Mouse (Mus musculus) liver, adult 2 months (tissue): ENCODE results near the gene H13. TPM values are rescaled to one million over a fixed set of nuclear protein-coding genes. Genes with fewer than 3 reads are reported as not detected.

Experiments
- DNase-seq: peaks from one replicate; pipeline ENCODE4 v3.0.0-alpha.2; 2011; ENCODE audit warnings: low read depth, low spot score; ENCODE audit errors: extremely low read depth
- H3K27ac ChIP-seq: fragments of 200-500 bp; replicated peaks from 2 replicates; pipeline ENCODE4 v1.5.1; 2012; ENCODE audit warnings: low read depth, mild to moderate bottlenecking, control low read depth, inconsistent platforms, low read length; ENCODE audit not compliant: insufficient read depth
- H3K27me3 ChIP-seq: fragments of 200-500 bp; 2 replicates; pipeline ENCODE4 v1.6.1; 2012; ENCODE audit warnings: mild to moderate bottlenecking, moderate library complexity, low read length, inconsistent platforms; ENCODE audit not compliant: control insufficient read depth, insufficient read depth
- H3K36me3 ChIP-seq: fragments of 200-500 bp; 2 replicates; pipeline ENCODE4 v1.6.1; 2012; ENCODE audit warnings: low read length, inconsistent platforms; ENCODE audit not compliant: control insufficient read depth, insufficient read depth
- H3K4me1 ChIP-seq: fragments of 200-500 bp; 2 replicates; pipeline ENCODE4 v1.6.1; 2011; ENCODE audit warnings: low read length; ENCODE audit not compliant: control insufficient read depth, insufficient read depth
- H3K4me3 ChIP-seq: fragments of 200-500 bp; 2 replicates; pipeline ENCODE4 v1.5.1; 2011; ENCODE audit warnings: low read depth, mild to moderate bottlenecking, control low read depth, low read length, moderate library complexity; ENCODE audit not compliant: insufficient read depth
- H3K79me2 ChIP-seq: fragments of 200-500 bp; 2 replicates; pipeline ENCODE4 v1.6.1; 2012; ENCODE audit warnings: inconsistent platforms, mild to moderate bottlenecking, low read length, moderate library complexity; ENCODE audit not compliant: control insufficient read depth, insufficient read depth
- H3K9ac ChIP-seq: fragments of 200-500 bp; 2 replicates; pipeline ENCODE4 v1.6.1; 2012; ENCODE audit warnings: low read depth, mild to moderate bottlenecking, control low read depth, inconsistent platforms, low read length
- CTCF ChIP-seq: fragments of 200-500 bp; IDR thresholded peaks from 2 replicates; pipeline ENCODE4 v1.5.1; 2011; ENCODE audit warnings: low read depth, low read length, control low read depth
- POLR2A ChIP-seq: fragments of 200-500 bp; IDR thresholded peaks from 2 replicates; pipeline ENCODE4 v1.6.1; 2011; ENCODE audit warnings: low read length, control low read depth; ENCODE audit not compliant: insufficient read depth; ENCODE audit errors: extremely low read depth
- WGBS: fragments of 180-500 bp; shearing (Covaris S2); methylation state at CpG from one replicate; pipeline ENCODE4 v1.1.7; 2018; 5-methylcytosine and 5-hydroxymethylcytosine counted together
- polyA plus RNA-seq: library from polyadenylated mRNA; depleted of rRNA; stranded (reverse); fragments of >200 nt; gene quantifications from 2 replicates; pipeline ENCODE4 v1.2.3, GENCODE M21; 2012
- total RNA-seq: library from RNA; depleted of rRNA; stranded (reverse); fragments of >200 nt; gene quantifications from 2 replicates; pipeline ENCODE4 v1.2.3, GENCODE M21; 2014

The H13 gene
- total and polyA plus RNA-seq, 2 experiments = 65.5 to 148 TPM

- Histone ChIP-seq H3K27me3 (0 out of 2 replicates have a peak, but pooled peaks cover 2% of the 10 kb centered on the region), H3K27ac (no peak overlapping the region), H3K4me1 (peaks cover 12% of the 10 kb centered on the region), H3K4me3 (no peak overlapping the region), H3K36me3 (no peaks in the 10 kb centered on the region), H3K9ac (no peak overlapping the region; the same call in 1 of the 2 replicates), H3K79me2 (no peaks in the 10 kb centered on the region)
- DNase-seq = no peak
- TF ChIP-seq CTCF (no peak), POLR2A (no peak)
- WGBS = 66% methylated on average over 3 of the region's 3 CpGs
These were observed 55.1 kb downstream of the H13 start for GRCm38 (mm10) chr2:152724332-152724723.

DNA sequence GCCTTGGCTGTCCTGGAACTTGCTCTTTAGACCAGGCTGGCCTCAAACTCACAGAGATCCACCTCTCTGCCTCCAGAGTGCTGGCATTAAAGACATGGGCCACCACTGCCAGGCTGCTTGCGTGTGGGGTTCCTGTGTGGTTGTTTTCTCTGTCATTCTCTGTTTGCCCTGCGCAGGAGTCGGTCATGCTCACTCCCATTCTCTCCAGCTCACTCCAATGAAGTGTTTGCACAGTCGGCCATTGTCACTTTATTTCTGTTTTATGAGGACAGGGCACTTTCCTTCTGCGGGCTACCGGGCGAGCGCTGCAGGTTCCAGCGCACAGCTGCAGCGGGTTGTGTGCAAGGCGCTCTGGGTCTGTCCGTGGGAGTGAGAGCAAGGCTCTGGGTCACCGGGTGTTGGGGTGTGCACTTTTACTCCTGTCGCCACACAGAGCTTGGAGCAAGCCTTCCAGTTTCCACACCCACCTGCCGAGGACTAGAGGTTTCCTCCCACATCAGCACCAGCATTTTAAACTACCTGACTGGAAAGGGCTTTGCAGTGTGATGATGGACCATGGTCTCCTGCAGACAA, 56.0 kb downstream of the H13 start:
- Histone ChIP-seq H3K27ac (no peak overlapping the region), H3K36me3 (no peaks in the 10 kb centered on the region), H3K27me3 (0 out of 2 replicates have a peak, but pooled peaks cover 2% of the 10 kb centered on the region), H3K4me3 (no peak overlapping the region), H3K79me2 (no peaks in the 10 kb centered on the region), H3K4me1 (peaks cover 14% of the 10 kb centered on the region), H3K9ac (no peak overlapping the region)
- DNase-seq = no peak
- 44% methylated on average over 15 of the region's 15 CpGs for WGBS
- no peak for TF ChIP-seq CTCF

GRCm38 (mm10) chr2:152726213-152726612, 57.0 kb downstream of the H13 start:
- DNase-seq = no peak
- Histone ChIP-seq H3K36me3 (no peaks in the 10 kb centered on the region), H3K79me2 (no peaks in the 10 kb centered on the region), H3K4me1 (peaks cover 14% of the 10 kb centered on the region), H3K9ac (no peak overlapping the region), H3K4me3 (no peak overlapping the region), H3K27me3 (0 out of 2 replicates have a peak, but pooled peaks cover 2% of the 10 kb centered on the region), H3K27ac (no peak overlapping the region)
- no peak for TF ChIP-seq POLR2A
- no peak for TF ChIP-seq CTCF
- 97% methylated on average over 6 of the region's 6 CpGs for WGBS

DNA sequence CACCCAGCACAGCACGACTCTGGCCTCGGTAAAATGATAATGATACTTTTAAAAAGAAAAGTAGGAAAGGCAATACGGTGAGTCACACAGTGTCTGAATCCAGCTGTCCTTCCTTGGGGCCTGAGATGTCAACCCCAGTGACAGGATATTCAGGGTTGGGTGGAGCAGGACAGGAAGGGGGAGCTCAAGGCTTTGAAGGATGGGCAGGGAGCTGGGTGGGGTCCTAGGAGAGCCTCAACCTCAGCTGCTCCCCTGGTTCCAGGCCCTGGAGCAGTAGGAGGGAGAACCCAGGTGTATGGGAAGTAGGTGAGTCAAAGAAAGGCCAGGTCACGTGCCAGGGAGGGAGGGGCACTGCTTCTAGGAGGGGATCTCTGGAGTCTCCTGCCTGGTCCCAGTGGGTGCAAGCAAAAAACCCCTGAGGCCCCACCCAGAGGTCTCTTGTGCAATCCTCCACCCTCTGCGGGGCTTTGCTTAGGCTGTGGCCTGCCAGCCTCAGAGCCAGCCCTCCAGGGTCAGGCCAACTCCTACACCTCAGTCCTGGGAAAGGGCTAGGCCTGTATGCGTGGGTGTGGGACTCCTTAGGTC, 57.6 kb downstream of the H13 start:
- TF ChIP-seq CTCF (no peak), POLR2A (no peak)
- no peak overlapping the region for H3K4me3 ChIP-seq
- H3K27ac ChIP-seq = no peak overlapping the region
- no peaks in the 10 kb centered on the region for H3K36me3 ChIP-seq
- no peak overlapping the region for H3K9ac ChIP-seq
- WGBS = 56% methylated on average over 6 of the region's 6 CpGs
- DNase-seq = no peak
- peaks cover 14% of the 10 kb centered on the region for H3K4me1 ChIP-seq
- H3K79me2 ChIP-seq = no peaks in the 10 kb centered on the region
- H3K27me3 ChIP-seq = 0 out of 2 replicates have a peak, but pooled peaks cover 2% of the 10 kb centered on the region

DNA sequence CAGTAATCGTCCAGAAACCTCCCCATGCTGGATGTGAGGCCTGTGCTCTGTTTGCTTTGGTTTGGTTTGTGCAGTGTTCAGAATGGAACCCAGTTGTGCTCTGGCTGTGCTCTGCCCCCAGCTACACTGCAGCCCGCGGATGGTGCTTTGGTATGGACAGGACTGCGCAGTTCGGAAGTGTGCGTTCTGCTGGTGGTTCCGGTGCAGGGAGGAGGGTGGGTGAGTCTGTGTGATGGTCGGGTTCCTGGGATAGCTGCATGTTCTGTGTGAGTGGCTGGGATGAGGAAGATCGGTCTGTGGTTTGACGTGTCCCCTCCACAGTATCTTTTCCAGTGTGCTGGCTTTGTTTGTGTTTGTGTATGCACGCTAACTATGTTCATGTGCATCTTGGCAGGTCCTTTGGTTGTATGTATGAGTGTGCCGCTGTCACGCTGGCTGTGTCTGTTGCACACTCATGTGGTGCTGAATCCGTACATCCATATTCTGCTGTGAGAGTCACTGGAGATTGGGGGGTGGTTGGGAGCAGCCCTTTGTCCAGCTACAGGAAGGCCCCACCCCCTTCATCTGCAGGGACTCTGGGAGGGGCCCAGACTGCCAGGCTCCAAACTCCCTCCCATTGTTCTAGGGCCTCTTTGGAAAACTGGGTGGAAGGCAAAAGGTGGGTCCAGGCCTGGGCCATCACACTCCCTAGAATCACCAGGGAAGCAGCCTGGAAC, 58.7 kb downstream of the H13 start:
- 78% methylated on average over 14 of the region's 14 CpGs for WGBS

DNA sequence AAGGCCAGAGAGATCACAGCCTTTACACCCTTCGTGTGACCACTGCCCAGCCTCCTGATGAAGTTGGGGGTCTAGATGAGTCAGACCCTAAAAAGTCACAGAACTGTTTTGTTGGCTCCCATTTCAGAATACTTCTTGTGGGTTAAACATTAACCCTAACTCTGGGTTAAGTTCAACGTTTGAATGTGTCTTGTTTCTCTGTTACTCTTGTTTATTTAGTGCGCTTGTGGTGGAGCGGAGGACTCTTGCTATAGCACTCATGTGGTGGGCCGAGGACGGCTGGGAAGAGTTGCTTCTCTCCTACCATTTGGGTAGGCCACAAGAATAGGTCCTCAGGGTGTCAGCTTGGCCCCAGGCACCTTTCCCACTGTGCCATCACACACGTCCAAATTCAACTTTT, 59.3 kb downstream of the H13 start:
- Histone ChIP-seq H3K27ac (peak overlapping the region; percentile 38), H3K27me3 (0 out of 2 replicates have a peak, but pooled peaks cover 2% of the 10 kb centered on the region), H3K4me1 (peaks cover 14% of the 10 kb centered on the region), H3K79me2 (no peaks in the 10 kb centered on the region), H3K9ac (no peak overlapping the region), H3K36me3 (no peaks in the 10 kb centered on the region), H3K4me3 (no peak overlapping the region)
- WGBS = 24% methylated on average over 7 of the region's 7 CpGs
- DNase-seq = peak; percentile 62
- TF ChIP-seq POLR2A (no peak), CTCF (no peak)

More for the DNA sequence above, 58.7 kb downstream of the H13 start:
- H3K79me2 ChIP-seq = no peaks in the 10 kb centered on the region
- peak overlapping the region; percentile 50 for H3K27ac ChIP-seq
- H3K9ac ChIP-seq = no peak overlapping the region
- 0 out of 2 replicates have a peak, but pooled peaks cover 2% of the 10 kb centered on the region for H3K27me3 ChIP-seq
- no peak overlapping the region for H3K4me3 ChIP-seq
- H3K4me1 ChIP-seq = peaks cover 14% of the 10 kb centered on the region
- H3K36me3 ChIP-seq = no peaks in the 10 kb centered on the region
- no peak for DNase-seq
- TF ChIP-seq CTCF = no peak
- TF ChIP-seq POLR2A = no peak
